Mouse (Mus musculus) kidney, adult 2 months (tissue): ENCODE measurements around the gene Rpl3. TPM values are rescaled to one million over a fixed set of nuclear protein-coding genes. Genes with fewer than 3 reads are reported as not detected.

Experiments used
- DNase-seq: peaks from one replicate; pipeline ENCODE4 v3.0.0; 2021
- H3K27ac ChIP-seq: fragments of 200-500 bp; 2 replicates; pipeline ENCODE4 v1.5.1; 2012; ENCODE audit warnings: low read depth, low read length, control low read depth, inconsistent platforms; ENCODE audit not compliant: insufficient read depth
- H3K27me3 ChIP-seq: fragments of 200-500 bp; replicated peaks from 2 replicates; pipeline ENCODE4 v1.6.1; 2012; ENCODE audit warnings: mild to moderate bottlenecking, moderate library complexity, low read length, inconsistent platforms; ENCODE audit not compliant: control insufficient read depth, insufficient read depth
- H3K36me3 ChIP-seq: fragments of 200-500 bp; 2 replicates; pipeline ENCODE4 v1.6.1; 2012; ENCODE audit warnings: mild to moderate bottlenecking, moderate library complexity, low read length, inconsistent platforms; ENCODE audit not compliant: control insufficient read depth, insufficient read depth
- H3K4me1 ChIP-seq: fragments of 200-500 bp; 2 replicates; pipeline ENCODE4 v1.6.1; 2011; ENCODE audit warnings: low read length; ENCODE audit not compliant: control insufficient read depth, insufficient read depth
- H3K4me3 ChIP-seq: fragments of 200-500 bp; 2 replicates; pipeline ENCODE4 v1.5.1; 2011; ENCODE audit warnings: mild to moderate bottlenecking, low read depth, low read length, control low read depth; ENCODE audit not compliant: insufficient read depth
- CTCF ChIP-seq: fragments of 200-500 bp; conservative IDR thresholded peaks from 2 replicates; pipeline ENCODE4 v1.5.1; 2011; ENCODE audit warnings: low read depth, mild to moderate bottlenecking, control low read depth, low read length, moderate library complexity, mixed read lengths; ENCODE audit not compliant: insufficient read depth, insufficient read length
- POLR2A ChIP-seq: fragments of 200-500 bp; IDR thresholded peaks from one replicate; pipeline ENCODE4 v1.6.1; 2011; ENCODE audit warnings: low read depth, low read length, control low read depth
- WGBS: fragments of 180-500 bp; shearing (Covaris S2); methylation state at CpG from one replicate; pipeline ENCODE4 v1.1.7; 2018; 5-methylcytosine and 5-hydroxymethylcytosine counted together
- polyA plus RNA-seq: library from polyadenylated mRNA; depleted of rRNA; stranded (reverse); fragments of >200 nt; gene quantifications from 2 replicates; pipeline ENCODE4 v1.2.3, GENCODE M21; 2012

The Rpl3 gene
- polyA plus RNA-seq, 1 experiment = 689 TPM

DNA sequence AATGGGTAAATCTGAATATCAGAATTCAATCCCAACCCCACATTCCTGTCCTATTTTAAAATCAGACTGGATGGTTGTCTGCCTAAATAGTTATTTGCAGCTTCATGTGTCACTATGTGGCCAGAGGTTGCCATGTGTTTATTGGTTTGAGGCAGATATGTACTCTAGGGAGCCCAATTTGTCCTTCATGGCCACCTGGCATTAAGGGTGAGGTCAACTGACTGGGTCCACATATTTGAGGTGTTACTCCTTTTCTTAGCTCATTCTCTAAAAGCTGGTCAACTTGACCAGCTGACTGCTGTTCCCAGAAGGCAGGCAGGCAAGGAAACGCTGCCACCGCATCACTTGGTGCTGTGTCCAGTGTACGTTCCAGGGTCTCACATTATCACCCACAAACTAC, 11.7 kb downstream of the Rpl3 start:
- Histone ChIP-seq H3K27ac (no peak overlapping the region), H3K36me3 (peaks cover 6% of the 10 kb centered on the region; the same call in 1 of the 2 replicates), H3K4me1 (peaks cover 9% of the 10 kb centered on the region; the same call in 1 of the 2 replicates), H3K4me3 (no peak overlapping the region), H3K27me3 (no peaks in the 10 kb centered on the region)
- TF ChIP-seq POLR2A (no peak), CTCF (no peak)
- WGBS = 79% methylated on average over 3 of the region's 3 CpGs
- no peak for DNase-seq

DNA sequence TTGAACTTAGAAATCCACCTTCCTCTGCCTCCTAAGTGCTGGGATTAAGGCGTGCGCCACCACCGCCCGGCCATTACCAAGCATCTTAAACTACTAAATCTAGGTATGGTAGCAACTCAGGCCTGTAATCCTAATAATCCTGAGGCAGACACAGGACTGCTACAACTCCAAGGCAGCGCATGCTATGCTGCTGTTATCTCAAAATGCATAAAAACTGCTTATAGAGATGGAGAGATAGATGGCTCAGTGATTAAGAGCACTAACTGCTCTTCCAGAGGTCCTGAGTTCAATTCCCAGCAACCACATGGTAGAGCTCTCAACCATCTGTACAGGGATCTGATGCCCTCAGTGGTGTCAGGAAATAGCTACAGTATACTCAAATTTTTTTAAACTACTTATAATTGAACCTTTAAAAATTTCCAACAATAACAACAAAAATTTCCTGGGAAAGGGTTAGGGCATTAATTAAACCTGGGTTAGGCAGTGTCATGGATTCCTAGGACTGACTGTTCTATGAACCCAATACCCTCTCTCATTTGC, 12.5 kb downstream of the Rpl3 start:
- Histone ChIP-seq H3K4me3 (no peak overlapping the region), H3K4me1 (peaks cover 9% of the 10 kb centered on the region; the same call in 1 of the 2 replicates), H3K27me3 (no peaks in the 10 kb centered on the region), H3K36me3 (peaks cover 6% of the 10 kb centered on the region; the same call in 1 of the 2 replicates), H3K27ac (no peak overlapping the region)
- TF ChIP-seq POLR2A (no peak), CTCF (no peak)
- no peak for DNase-seq
- WGBS = 91% methylated on average over 5 of the region's 5 CpGs

DNA sequence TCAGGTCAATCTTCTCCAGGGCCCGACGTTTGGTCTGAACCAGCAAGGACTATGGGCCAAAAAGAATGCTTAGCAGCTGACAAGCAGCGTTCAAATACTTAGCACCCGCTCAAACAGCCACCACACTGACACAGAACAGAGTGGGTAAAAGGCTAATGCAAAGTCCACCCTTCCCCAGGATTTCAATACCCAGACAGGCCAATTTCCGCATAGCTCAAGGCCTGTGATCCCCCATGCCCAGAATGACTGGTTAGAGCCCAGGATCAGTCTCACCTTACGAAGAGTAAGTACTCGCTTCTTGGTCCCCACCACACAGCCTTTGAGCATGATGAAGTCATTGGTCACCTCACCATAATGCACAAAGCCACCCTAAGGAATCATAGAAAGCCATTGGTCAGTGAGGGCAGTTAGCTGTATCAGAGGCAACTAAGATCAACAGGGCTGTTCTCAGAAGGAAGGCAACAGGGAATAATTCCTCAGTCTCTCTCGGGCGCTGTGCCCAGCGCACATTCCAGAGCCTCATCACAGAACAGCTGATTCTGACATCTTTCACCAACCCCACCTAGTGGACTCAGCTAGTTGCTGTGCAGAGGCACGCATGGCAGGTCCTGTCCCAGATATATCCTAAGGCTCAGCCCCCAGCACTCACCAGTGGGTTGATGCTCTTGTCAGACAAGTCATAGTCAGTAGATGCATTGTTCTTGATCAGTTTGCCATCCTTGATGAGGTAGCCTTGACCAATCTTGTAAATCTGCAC, 13.4 kb downstream of the Rpl3 start:
- Histone ChIP-seq H3K4me1 (peaks cover 9% of the 10 kb centered on the region; the same call in 1 of the 2 replicates), H3K27ac (no peak overlapping the region), H3K4me3 (no peak overlapping the region), H3K27me3 (no peaks in the 10 kb centered on the region), H3K36me3 (peaks cover 6% of the 10 kb centered on the region; the same call in 1 of the 2 replicates)
- TF ChIP-seq POLR2A (no peak), CTCF (peak; percentile 30; the same call in 1 of the 2 replicates)
- 57% methylated on average over 11 of the region's 11 CpGs for WGBS
- peak; percentile 53 for DNase-seq

DNA sequence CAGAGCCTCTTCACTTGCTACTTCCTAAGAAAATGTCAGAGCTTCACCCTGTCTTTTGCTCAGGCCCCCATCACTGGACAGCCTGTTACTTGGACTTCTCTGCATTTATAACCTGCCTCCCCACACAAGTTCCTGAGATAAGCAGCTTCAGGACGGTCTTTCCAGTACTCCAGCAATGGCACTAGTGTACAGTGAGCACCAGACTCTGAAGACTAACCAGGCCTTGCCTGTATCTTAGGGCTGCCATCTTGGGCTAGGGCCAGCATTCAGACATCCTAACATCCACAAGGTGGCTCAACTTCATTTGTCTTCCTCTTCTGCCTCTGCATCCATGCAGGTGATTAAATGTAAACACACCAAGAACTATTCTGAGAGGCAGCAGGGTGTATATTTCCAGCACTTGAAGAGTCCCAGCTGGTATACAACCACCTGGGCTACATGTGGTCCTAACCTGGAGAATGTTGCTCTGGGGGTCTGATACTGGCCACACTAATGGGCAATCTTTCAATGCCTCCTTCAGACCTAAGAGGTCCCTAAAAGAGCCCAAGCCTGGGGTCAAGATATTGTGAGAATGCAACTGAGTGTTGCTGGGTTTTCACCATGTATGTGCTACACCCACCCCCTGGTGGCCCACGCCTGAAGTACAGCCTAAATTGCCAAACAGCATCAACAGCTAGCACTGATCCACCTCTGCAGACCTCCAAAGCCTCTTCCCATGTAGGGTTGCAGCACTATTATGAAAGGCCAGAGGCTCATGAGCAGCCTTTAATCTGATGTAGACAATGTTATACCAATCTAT, 15.1 kb downstream of the Rpl3 start:
- Histone ChIP-seq H3K27ac (no peak overlapping the region), H3K4me3 (no peak overlapping the region), H3K27me3 (no peaks in the 10 kb centered on the region), H3K4me1 (peaks cover 8% of the 10 kb centered on the region; the same call in 1 of the 2 replicates), H3K36me3 (peaks cover 4% of the 10 kb centered on the region; the same call in 1 of the 2 replicates)
- WGBS = 25% methylated on average over 2 of the region's 2 CpGs
- peak; percentile 80 for DNase-seq
- TF ChIP-seq CTCF (peak; percentile 87), POLR2A (no peak)

DNA sequence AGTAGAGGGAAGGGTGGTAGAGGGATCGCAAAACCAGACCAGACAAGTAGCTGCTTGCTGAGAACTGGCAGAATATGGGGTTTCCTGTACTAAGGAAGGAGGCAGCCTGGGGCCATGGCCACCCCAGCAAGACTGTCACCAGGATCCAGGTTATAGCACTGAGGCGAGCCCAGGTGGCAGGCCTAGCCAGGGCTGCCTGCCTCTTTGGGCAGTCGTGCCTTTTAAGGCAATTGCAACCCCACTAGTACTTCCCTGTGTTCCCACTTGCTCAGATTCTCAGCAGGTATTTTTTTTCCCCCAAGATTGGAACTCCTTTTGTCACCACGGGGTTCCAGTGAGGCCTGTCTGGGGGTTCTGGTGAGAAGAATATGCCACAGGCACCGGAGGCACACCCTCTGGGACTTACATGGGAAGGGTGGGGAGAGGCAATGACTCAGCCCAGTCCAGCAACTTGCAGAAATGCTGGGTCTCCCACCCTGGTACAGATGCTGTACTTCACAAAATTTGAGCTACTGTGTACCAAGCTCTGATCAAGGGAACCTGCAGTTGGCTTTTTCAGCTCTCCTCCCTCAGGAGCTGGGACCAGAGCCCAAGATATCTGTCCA, 15.8 kb downstream of the Rpl3 start:
- TF ChIP-seq POLR2A = no peak
- no peak for TF ChIP-seq CTCF
- peaks cover 2% of the 10 kb centered on the region; the same call in 1 of the 2 replicates for H3K36me3 ChIP-seq
- H3K4me1 ChIP-seq = peaks cover 4% of the 10 kb centered on the region; the same call in 1 of the 2 replicates
- H3K27ac ChIP-seq = no peak overlapping the region
- H3K4me3 ChIP-seq = no peak overlapping the region
- no peak for DNase-seq
- WGBS = 52% methylated on average over 5 of the region's 5 CpGs
- H3K27me3 ChIP-seq = no peaks in the 10 kb centered on the region

- Histone ChIP-seq H3K4me3 (no peak overlapping the region), H3K4me1 (0 out of 2 replicates have a peak, but pooled peaks cover 4% of the 10 kb centered on the region), H3K27ac (no peak overlapping the region), H3K27me3 (no peaks in the 10 kb centered on the region), H3K36me3 (no peaks in the 10 kb centered on the region)
- TF ChIP-seq CTCF (no peak), POLR2A (no peak)
- 50% methylated on average over 3 of the region's 3 CpGs for WGBS
- no peak for DNase-seq
These were observed 16.3 kb downstream of the Rpl3 start for GRCm38 (mm10) chr15:80075374-80075694.
